Mouse (Mus musculus) heart, embryonic 10.5 days (tissue): Measurements from ENCODE around the gene Nr5a1. TPM values are rescaled to one million over a fixed set of nuclear protein-coding genes. Genes with fewer than 3 reads are reported as not detected.

Source experiments
- DNase-seq: peaks from one replicate; pipeline ENCODE4 v3.0.0-alpha.2; 2017; ENCODE audit warnings: low spot score
- H3K27ac ChIP-seq: fragments of 300-500 bp; sonication (generic); 2 replicates; pipeline ENCODE4 v1.5.1; 2016; ENCODE audit warnings: mild to moderate bottlenecking
- H3K27me3 ChIP-seq: fragments of 300-500 bp; sonication (generic); 2 replicates; pipeline ENCODE4 v1.6.1; 2016; ENCODE audit warnings: mild to moderate bottlenecking; ENCODE audit not compliant: poor library complexity, insufficient read depth, severe bottlenecking
- H3K36me3 ChIP-seq: fragments of 300-500 bp; sonication (generic); 2 replicates; pipeline ENCODE4 v1.6.1; 2016; ENCODE audit warnings: mild to moderate bottlenecking, moderate library complexity
- H3K4me1 ChIP-seq: fragments of 300-500 bp; sonication (generic); 2 replicates; pipeline ENCODE4 v1.6.1; 2016; ENCODE audit warnings: mild to moderate bottlenecking
- H3K4me3 ChIP-seq: fragments of 300-500 bp; sonication (generic); 2 replicates; pipeline ENCODE4 v1.5.1; 2016; ENCODE audit warnings: mild to moderate bottlenecking, moderate library complexity
- H3K9me3 ChIP-seq: fragments of 300-500 bp; sonication (generic); 2 replicates; pipeline ENCODE4 v1.6.1; 2016; ENCODE audit warnings: mild to moderate bottlenecking, moderate library complexity
- WGBS: fragments of 180-500 bp; shearing (Covaris S2); methylation state at CpG from one replicate; pipeline ENCODE4 v1.1.7; 2016; 5-methylcytosine and 5-hydroxymethylcytosine counted together
- polyA plus RNA-seq: library from polyadenylated mRNA; unstranded; fragments of >200 nt; fragmentation: Nextera tagmentation; extraction: Ambion mirVana; gene quantifications from 2 replicates; pipeline ENCODE4 v1.2.1, GENCODE M21; 2016

Gene Nr5a1
- polyA plus RNA-seq, 1 experiment from 2014 or later = not detected

DNA sequence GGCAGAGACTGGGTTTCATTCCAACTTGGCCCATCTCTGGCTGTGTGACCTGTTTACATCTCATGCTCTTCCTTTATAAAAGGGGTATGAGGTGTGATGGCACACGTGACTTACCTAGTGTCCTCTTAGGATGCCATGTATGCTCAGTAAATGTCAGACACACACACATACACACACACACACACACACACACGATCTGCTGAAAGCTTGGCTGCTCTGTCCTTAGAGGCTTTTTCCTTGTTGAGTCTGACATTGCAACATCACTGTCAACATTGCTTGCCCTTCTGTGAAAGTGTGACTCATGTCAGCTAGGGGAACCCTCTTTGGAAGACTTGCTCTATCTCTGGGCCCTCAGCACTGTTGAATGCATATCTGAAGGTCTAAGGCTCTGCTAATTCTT, 3.1 kb upstream of the Nr5a1 start:
- H3K27ac ChIP-seq = no peak overlapping the region
- DNase-seq = no peak
- H3K4me3 ChIP-seq = no peak overlapping the region
- 75% methylated on average over 2 of the region's 2 CpGs for WGBS
- H3K27me3 ChIP-seq = peaks cover 37% of the 10 kb centered on the region
- H3K36me3 ChIP-seq = no peaks in the 10 kb centered on the region
- H3K9me3 ChIP-seq = no peaks in the 10 kb centered on the region
- peaks cover 24% of the 10 kb centered on the region for H3K4me1 ChIP-seq

DNA sequence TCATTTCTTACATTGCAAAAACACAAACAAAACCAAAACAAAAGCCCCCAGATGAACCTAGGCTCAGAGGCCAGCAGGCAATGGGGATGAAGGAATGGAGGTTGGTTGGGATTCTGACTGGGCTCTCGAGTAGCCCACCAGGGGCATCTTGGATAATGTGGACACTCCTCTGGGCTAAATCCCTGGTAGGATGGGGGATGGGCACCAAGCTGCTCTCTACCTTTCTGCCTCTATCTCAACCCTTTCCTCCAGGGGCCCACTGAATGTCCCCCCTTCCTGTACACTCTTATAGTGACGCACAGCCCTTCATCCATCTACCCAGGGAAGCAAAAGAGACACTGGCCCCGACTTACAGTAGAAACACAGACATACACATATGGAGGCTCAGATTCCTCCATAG, 746 bp downstream of the Nr5a1 start:
- peaks cover 76% of the 10 kb centered on the region for H3K27me3 ChIP-seq
- WGBS = 79% methylated on average over 3 of the region's 3 CpGs
- DNase-seq = no peak
- H3K9me3 ChIP-seq = no peaks in the 10 kb centered on the region
- peaks cover 32% of the 10 kb centered on the region for H3K4me1 ChIP-seq
- no peaks in the 10 kb centered on the region for H3K36me3 ChIP-seq
- H3K4me3 ChIP-seq = no peak overlapping the region
- no peak overlapping the region for H3K27ac ChIP-seq

GRCm38 (mm10) chr2:38712769-38713125, 1.6 kb downstream of the Nr5a1 start:
- Histone ChIP-seq H3K27ac (no peak overlapping the region), H3K36me3 (no peaks in the 10 kb centered on the region), H3K27me3 (peaks cover 84% of the 10 kb centered on the region), H3K4me3 (no peak overlapping the region), H3K9me3 (no peaks in the 10 kb centered on the region), H3K4me1 (peaks cover 26% of the 10 kb centered on the region)
- no peak for DNase-seq
- WGBS = 24% methylated on average over 11 of the region's 11 CpGs

DNA sequence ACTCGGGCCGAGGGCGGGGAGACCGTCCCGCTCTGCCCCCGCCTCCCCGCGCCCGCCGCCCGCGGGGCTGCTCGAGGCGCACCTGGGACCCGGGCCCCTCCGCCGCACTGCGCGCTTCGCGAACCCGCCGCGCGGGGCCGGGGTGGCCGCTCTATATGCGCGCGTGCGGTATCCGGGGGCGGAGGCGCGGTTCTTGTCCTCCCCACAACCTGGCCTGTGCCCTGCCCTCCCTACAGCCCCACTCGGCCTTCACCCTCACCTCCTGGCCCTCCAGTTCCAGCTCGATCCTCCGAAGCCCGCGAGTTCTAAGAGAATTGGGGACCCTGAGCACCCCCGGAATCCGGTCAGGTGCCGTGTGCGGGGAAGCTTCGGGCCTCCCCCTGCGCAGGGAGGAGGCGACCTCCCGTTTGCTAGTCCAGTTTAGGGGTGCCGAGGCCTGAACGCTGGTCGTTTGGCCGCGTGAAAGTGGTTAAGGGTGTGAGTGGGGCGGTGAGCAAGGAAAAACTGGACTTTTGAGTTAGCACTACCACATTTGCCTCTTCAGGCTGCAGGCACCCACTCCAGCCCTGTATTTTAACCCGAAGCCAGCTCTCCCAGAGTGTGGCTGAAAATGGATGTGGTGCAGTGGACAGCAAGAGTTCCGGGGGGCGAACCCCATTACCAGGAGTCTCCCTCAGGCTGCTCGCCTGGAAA, 2.1 kb downstream of the Nr5a1 start:
- Histone ChIP-seq H3K4me3 (peak overlapping the region; percentile 53), H3K9me3 (no peaks in the 10 kb centered on the region), H3K4me1 (peaks cover 26% of the 10 kb centered on the region), H3K27ac (0 out of 2 replicates have a peak overlapping the region, but pooled peaks have one; percentile 18), H3K27me3 (peaks cover 90% of the 10 kb centered on the region), H3K36me3 (no peaks in the 10 kb centered on the region)
- no peak for DNase-seq
- 5% methylated on average over 58 of the region's 58 CpGs for WGBS

DNA sequence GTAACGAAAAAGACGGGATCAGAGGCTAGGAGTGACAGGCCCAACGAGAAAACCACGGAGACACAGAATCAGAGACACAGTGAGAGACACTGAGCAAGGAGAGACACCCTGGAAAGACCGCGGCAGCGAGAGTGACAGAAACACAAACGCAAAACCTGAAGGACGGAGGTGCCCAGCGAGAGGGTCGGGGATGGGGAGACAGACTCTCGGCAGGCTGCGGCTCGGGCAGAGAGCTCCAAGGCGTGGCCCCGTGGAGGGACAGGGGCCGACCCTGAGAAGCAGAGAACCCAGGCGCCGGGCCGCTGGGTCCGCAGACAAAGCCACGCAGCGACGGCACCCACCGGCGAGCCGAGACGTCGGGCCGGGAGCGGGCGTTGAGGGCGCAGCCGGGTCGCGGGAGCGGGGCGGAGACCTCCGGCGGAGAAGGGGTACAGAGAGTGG, 2.9 kb downstream of the Nr5a1 start:
- 2% methylated on average over 40 of the region's 40 CpGs for WGBS
- H3K27ac ChIP-seq = 0 out of 2 replicates have a peak overlapping the region, but pooled peaks have one; percentile 18
- no peak for DNase-seq
- H3K27me3 ChIP-seq = peaks cover 97% of the 10 kb centered on the region
- H3K36me3 ChIP-seq = no peaks in the 10 kb centered on the region
- peaks cover 29% of the 10 kb centered on the region for H3K4me1 ChIP-seq
- peak overlapping the region; percentile 53 for H3K4me3 ChIP-seq
- no peaks in the 10 kb centered on the region for H3K9me3 ChIP-seq

DNA sequence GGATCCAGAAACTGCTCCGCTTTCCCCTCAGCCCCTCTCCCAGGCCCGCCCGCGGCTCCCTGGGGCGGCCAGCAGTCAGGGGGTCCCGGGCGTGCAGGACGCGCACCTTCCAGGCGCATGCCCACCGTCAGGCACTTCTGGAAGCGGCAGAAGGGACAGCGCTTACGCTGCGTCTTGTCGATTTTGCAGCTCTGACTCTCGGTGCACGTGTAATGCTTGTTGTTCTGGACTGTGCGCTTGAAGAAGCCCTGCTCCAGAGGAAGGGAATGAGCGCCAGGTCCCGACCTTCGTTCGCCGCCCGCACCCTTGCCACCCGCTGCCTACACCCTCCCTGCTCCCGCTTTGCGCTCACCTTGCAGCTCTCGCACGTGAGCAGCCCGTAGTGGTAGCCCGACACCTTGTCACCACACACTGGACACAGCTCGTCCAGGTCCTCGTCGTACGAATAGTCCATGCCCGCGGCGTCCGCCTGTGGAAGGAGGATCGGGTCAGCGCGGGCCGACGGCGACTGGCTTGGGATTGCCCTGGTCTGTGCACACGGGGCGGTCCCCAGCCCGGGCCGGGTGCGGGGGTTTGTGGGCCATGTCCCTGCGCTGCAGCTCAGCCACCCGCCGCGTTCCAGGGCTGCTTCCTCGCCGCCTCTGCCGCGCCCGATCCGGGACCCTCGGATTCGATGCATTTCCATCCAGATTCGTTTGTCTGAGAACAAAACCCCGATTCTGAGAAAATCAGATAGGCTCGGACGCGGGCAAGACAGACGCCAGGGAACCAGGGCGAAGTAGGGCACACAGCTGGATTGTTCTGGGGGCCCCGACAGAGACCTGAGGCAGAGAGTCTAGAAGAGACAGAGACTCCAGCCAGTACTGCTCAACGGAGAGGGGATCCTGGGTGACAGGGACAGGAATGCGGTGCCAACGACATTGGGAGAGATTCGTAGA, 3.8 kb downstream of the Nr5a1 start:
- under 1% methylated on average over 75 of the region's 75 CpGs for WGBS
- peaks cover 100% of the 10 kb centered on the region for H3K27me3 ChIP-seq
- H3K9me3 ChIP-seq = no peaks in the 10 kb centered on the region
- no peaks in the 10 kb centered on the region for H3K36me3 ChIP-seq
- no peak for DNase-seq
- H3K4me1 ChIP-seq = peaks cover 36% of the 10 kb centered on the region
- peak overlapping the region; percentile 54 for H3K4me3 ChIP-seq
- no peak overlapping the region for H3K27ac ChIP-seq

DNA sequence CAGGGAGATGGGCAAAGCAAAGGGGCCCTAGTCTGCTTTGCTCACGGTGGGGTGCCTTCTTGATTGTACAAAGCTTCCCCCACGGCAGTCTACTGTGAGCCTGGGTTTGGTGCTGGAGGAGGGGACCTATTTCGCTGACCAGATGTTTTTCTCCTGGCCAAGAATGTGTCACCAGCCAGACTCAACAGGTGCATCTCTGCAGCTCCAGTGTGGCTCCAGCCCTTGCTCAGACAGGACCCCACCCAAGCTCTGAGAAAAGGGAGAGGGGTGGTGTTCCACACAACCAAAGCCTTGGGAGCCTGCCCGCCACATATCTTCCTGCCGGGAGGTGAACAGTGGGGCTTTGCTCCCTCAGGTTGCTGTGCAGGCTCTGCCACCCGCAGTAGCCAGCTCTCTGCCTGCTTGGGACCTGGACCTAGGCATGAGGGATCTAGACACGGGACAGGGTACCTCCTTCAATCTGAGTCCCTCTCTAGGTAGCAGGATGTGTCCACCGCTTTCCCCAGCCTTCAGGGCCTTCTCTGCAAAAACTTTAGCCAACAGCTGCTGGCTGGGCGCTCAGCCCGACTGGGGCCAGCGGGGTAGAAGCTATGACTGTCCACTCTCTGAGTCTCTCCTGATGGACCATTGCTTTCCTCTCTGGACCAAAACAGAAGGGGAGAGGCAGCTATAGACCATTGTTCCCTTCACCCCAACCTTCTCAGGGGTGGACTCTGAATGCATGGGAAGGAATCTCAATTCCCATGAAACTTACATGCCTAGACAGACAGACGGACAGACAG, 5.2 kb downstream of the Nr5a1 start:
- DNase-seq = no peak
- WGBS = 29% methylated on average over 12 of the region's 12 CpGs
- H3K4me3 ChIP-seq = no peak overlapping the region

DNA sequence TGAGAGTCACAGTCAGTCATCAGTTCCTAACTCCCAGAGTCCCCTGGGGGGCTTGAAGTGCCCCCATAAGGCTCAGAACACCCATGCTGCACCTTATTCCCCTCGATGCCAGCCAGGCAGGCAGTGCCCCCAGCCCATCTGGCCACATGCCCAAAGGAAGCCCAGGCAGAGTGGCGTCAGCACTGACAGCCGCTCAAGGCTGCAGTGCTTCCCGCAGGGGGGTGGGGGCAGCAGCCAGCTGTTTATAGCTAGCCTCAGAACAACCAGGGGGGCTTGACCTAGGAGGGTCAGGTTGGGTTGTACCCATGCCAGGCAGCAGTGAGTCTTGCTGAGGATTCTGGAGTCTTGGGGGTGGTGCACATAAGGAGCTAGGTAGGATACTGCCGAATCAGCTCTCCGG, 7.7 kb downstream of the Nr5a1 start:
- no peak for DNase-seq
- Histone ChIP-seq H3K27ac (no peak overlapping the region), H3K27me3 (peaks cover 100% of the 10 kb centered on the region), H3K4me1 (peaks cover 29% of the 10 kb centered on the region), H3K9me3 (no peaks in the 10 kb centered on the region), H3K4me3 (no peak overlapping the region), H3K36me3 (no peaks in the 10 kb centered on the region)
- 38% methylated on average over 6 of the region's 6 CpGs for WGBS

More for the DNA sequence above, 5.2 kb downstream of the Nr5a1 start:
- Histone ChIP-seq H3K9me3 (no peaks in the 10 kb centered on the region), H3K27ac (no peak overlapping the region), H3K27me3 (peaks cover 100% of the 10 kb centered on the region), H3K36me3 (no peaks in the 10 kb centered on the region), H3K4me1 (peaks cover 36% of the 10 kb centered on the region)

GRCm38 (mm10) chr2:38705036-38705435, 9.3 kb downstream of the Nr5a1 start:
- 51% methylated on average over 4 of the region's 4 CpGs for WGBS
- Histone ChIP-seq H3K9me3 (no peaks in the 10 kb centered on the region), H3K4me3 (no peak overlapping the region), H3K27ac (no peak overlapping the region), H3K27me3 (peaks cover 100% of the 10 kb centered on the region), H3K4me1 (peaks cover 16% of the 10 kb centered on the region), H3K36me3 (no peaks in the 10 kb centered on the region)
- no peak for DNase-seq

DNA sequence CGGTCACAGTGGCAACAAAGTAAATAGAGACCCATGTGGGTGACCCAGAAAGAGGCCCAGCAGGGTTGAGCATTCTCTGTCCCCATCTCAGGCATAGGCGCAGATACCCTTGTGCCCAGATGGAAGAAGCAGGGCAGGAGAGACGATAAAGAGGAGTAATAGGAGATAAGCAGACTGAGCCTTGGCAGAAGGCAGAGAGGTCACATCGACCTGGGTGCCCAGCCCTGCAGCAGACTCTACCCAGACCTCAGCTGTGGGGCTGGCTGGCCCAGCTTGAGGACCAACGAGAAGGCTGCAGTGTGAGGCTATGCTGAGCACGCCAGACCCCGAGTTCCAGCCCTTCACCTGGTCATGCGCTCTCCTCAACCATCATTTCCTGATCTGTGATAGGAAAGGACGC, 10.0 kb downstream of the Nr5a1 start:
- Histone ChIP-seq H3K27ac (no peak overlapping the region), H3K4me3 (no peak overlapping the region), H3K9me3 (no peaks in the 10 kb centered on the region), H3K27me3 (peaks cover 100% of the 10 kb centered on the region), H3K4me1 (peaks cover 14% of the 10 kb centered on the region), H3K36me3 (no peaks in the 10 kb centered on the region)
- 70% methylated on average over 9 of the region's 9 CpGs for WGBS
- no peak for DNase-seq

DNA sequence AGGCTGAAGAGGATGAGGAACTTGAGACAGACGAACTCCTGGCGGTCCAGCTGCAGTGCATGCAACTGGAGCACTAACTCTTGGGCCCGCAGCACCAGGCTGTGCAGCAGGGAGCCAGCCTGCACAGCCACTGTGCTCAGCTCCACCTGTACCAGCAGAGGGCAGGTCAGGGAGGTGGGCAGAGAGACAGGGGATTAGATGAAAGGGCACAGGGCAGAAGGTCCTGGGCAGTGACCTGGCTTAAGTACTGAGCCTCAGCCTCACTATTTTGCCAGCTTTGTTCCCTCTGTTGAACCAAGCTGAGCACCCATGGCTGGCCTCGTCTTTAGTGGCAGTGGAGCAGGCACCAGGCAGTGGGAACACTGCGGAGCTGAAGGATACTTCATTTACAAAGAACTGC, 14.2 kb downstream of the Nr5a1 start:
- Histone ChIP-seq H3K9me3 (no peaks in the 10 kb centered on the region), H3K4me3 (no peak overlapping the region), H3K4me1 (no peaks in the 10 kb centered on the region), H3K36me3 (no peaks in the 10 kb centered on the region), H3K27me3 (peaks cover 100% of the 10 kb centered on the region), H3K27ac (no peak overlapping the region)
- no peak for DNase-seq
- 64% methylated on average over 5 of the region's 5 CpGs for WGBS

- DNase-seq = no peak
- Histone ChIP-seq H3K9me3 (no peaks in the 10 kb centered on the region), H3K4me3 (no peak overlapping the region), H3K27me3 (peaks cover 100% of the 10 kb centered on the region), H3K27ac (no peak overlapping the region), H3K4me1 (no peaks in the 10 kb centered on the region), H3K36me3 (no peaks in the 10 kb centered on the region)
- 78% methylated on average over 5 of the region's 5 CpGs for WGBS
These were observed 15.7 kb downstream of the Nr5a1 start for GRCm38 (mm10) chr2:38698623-38699022.
